Mouse (Mus musculus): ENCODE measurements around the gene Gm10488. TPM values are rescaled to one million over a fixed set of nuclear protein-coding genes. Genes with fewer than 3 reads are reported as not detected.

Gene Gm10488
- polyA plus RNA-seq (2012; rRNA removed), result not detected in 2 replicates

GRCm38 (mm10) chrX:29976014-29976413 lies at the start of gene Gm10488:
Gene Gm10488 (plus strand): TSS chrX:29976314.

